Mouse (Mus musculus) inflammation-experienced regulatory T-cells, adult 6 months (primary cell): ENCODE data around the gene 1700092M07Rik. TPM values are rescaled to one million over a fixed set of nuclear protein-coding genes. Genes with fewer than 3 reads are reported as not detected.

Experiments
- polyA plus RNA-seq, 3 experiments: library from polyadenylated mRNA; unstranded; fragments of 100-300 nt; shearing (Covaris generic); gene quantifications; one replicate each; pipeline ENCODE4 v1.2.1; 2017

The 1700092M07Rik gene
- polyA plus RNA-seq, 3 experiments from 2014 or later, result 1.8 TPM; not detected in 2

Other genes starting within 250 kb of the 1700092M07Rik start
- not detected for gene Slc22a8, start 149.5 kb upstream of the 1700092M07Rik start, polyA plus RNA-seq
- gene Slc22a6, start 122.7 kb upstream of the 1700092M07Rik start, polyA plus RNA-seq, result not detected
- not detected for gene Chrm1, start 76.9 kb upstream of the 1700092M07Rik start, polyA plus RNA-seq
- 10 to 100 TPM; 60.5 to 74.4 (median 68.9) TPM for gene Slc3a2, start 17.3 kb upstream of the 1700092M07Rik start, polyA plus RNA-seq
- 10 to 100 TPM; 38.0 to 71.7 (median 66.5) TPM for gene Wdr74, start 4.9 kb upstream of the 1700092M07Rik start, polyA plus RNA-seq
- 100 to 1,000 TPM in 2 of 3 experiments, 10 to 100 TPM in 1; 91.6 to 140 (median 134) TPM for gene Stx5a, start 695 bp downstream of the 1700092M07Rik start, polyA plus RNA-seq
- gene Nxf1, start 16.4 kb downstream of the 1700092M07Rik start, polyA plus RNA-seq, result 100 to 1,000 TPM; 130 to 193 (median 160) TPM
- gene Tmem223, start 30.3 kb downstream of the 1700092M07Rik start, polyA plus RNA-seq, result 100 to 1,000 TPM in 2 of 3 experiments, 10 to 100 TPM in 1; 96.4 to 128 (median 119) TPM
- 100 to 1,000 TPM; 109 to 112 (median 112) TPM for gene Tmem179b, start 33.7 kb downstream of the 1700092M07Rik start, polyA plus RNA-seq
- 1 to 10 TPM; 4.4 to 6.9 (median 5.9) TPM for gene Taf6l, start 45.7 kb downstream of the 1700092M07Rik start, polyA plus RNA-seq
- gene Polr2g, start 57.9 kb downstream of the 1700092M07Rik start, polyA plus RNA-seq, result 100 to 1,000 TPM; 186 to 196 (median 191) TPM
- gene Zbtb3, start 61.8 kb downstream of the 1700092M07Rik start, polyA plus RNA-seq, result 1 to 10 TPM; 2.1 to 3.0 (median 2.7) TPM
- 10 to 100 TPM; 38.6 to 60.1 (median 53.7) TPM for gene Ttc9c, start 78.6 kb downstream of the 1700092M07Rik start, polyA plus RNA-seq
- gene Hnrnpul2, start 79.3 kb downstream of the 1700092M07Rik start, polyA plus RNA-seq, result 1 to 10 TPM; 5.0 to 8.3 (median 5.9) TPM
- gene AC129217.1, start 89.1 kb downstream of the 1700092M07Rik start, polyA plus RNA-seq, result not detected
- 100 to 1,000 TPM in 1 of 3 experiments, 10 to 100 TPM in 2; 81.9 to 106 (median 95.9) TPM for gene Bscl2, start 96.7 kb downstream of the 1700092M07Rik start, polyA plus RNA-seq
- gene Gng3, start 98.5 kb downstream of the 1700092M07Rik start, polyA plus RNA-seq, result 1 to 10 TPM in 2 of 3 experiments, under 1 TPM in 1; 0.72 to 3.3 (median 1.6) TPM
- under 1 TPM in 1 of 3 experiments, not detected in 2; 0.15 TPM for gene Lrrn4cl, start 110.0 kb downstream of the 1700092M07Rik start, polyA plus RNA-seq
- gene Ubxn1, start 130.8 kb downstream of the 1700092M07Rik start, polyA plus RNA-seq, result 10 to 100 TPM; 56.1 to 63.1 (median 57.6) TPM
- gene Uqcc3, start 140.2 kb downstream of the 1700092M07Rik start, polyA plus RNA-seq, result 10 to 100 TPM; 78.4 to 90.3 (median 89.6) TPM
- gene Lbhd1, start 143.0 kb downstream of the 1700092M07Rik start, polyA plus RNA-seq, result 100 to 1,000 TPM in 1 of 3 experiments, 10 to 100 TPM in 2; 92.4 to 104 (median 94.7) TPM
- gene Gm49403, start 143.2 kb downstream of the 1700092M07Rik start, polyA plus RNA-seq, result not detected
- gene 1810009A15Rik, start 148.1 kb downstream of the 1700092M07Rik start, polyA plus RNA-seq, result 100 to 1,000 TPM; 105 to 125 (median 114) TPM
- 1 to 10 TPM in 1 of 3 experiments, not detected in 2; 1.1 TPM for gene Gm49416, start 148.2 kb downstream of the 1700092M07Rik start, polyA plus RNA-seq
- gene Ints5, start 152.3 kb downstream of the 1700092M07Rik start, polyA plus RNA-seq, result 10 to 100 TPM in 2 of 3 experiments, 1 to 10 TPM in 1; 8.5 to 11.9 (median 10.4) TPM
- 10 to 100 TPM; 58.8 to 59.6 (median 59.4) TPM for gene Ganab, start 157.4 kb downstream of the 1700092M07Rik start, polyA plus RNA-seq
- gene B3gat3, start 179.7 kb downstream of the 1700092M07Rik start, polyA plus RNA-seq, result 10 to 100 TPM; 11.3 to 26.1 (median 20.0) TPM
- gene Rom1, start 188.6 kb downstream of the 1700092M07Rik start, polyA plus RNA-seq, result 10 to 100 TPM in 1 of 3 experiments, 1 to 10 TPM in 2; 3.2 to 22.7 (median 3.4) TPM
- gene Eml3, start 188.8 kb downstream of the 1700092M07Rik start, polyA plus RNA-seq, result 10 to 100 TPM; 20.3 to 25.7 (median 20.4) TPM
- 10 to 100 TPM; 78.8 to 96.7 (median 81.2) TPM for gene Mta2, start 201.2 kb downstream of the 1700092M07Rik start, polyA plus RNA-seq
- gene Tut1, start 213.1 kb downstream of the 1700092M07Rik start, polyA plus RNA-seq, result 10 to 100 TPM; 17.6 to 38.3 (median 35.3) TPM
- 100 to 1,000 TPM; 465 to 725 (median 677) TPM for gene Eef1g, start 226.3 kb downstream of the 1700092M07Rik start, polyA plus RNA-seq
- 10 to 100 TPM; 42.4 to 81.3 (median 54.5) TPM for gene Ahnak, start 248.6 kb downstream of the 1700092M07Rik start, polyA plus RNA-seq